Mouse (Mus musculus) neural tube, embryonic 15.5 days (tissue): ENCODE measurements at regions not wholly inside any gene's neighbourhood (a gene's known extent, or its start where the extent isn't known, plus 50 kb on each side); places are given as distances from the start of the nearest gene placed in this dataset.
A peak's percentile ranks its signal among the peaks of the same experiment; 100 is the strongest.

Experiments used
- ATAC-seq: fragments of 200-750 bp; cut with Nextera tagmentation; 2 replicates; pipeline ENCODE4 v1.8.0; 2017; ENCODE audit warnings: mild to moderate bottlenecking, moderate TSS enrichment, moderate library complexity; ENCODE audit not compliant: low FRiP score
- H3K27ac ChIP-seq: fragments of 300-500 bp; sonication (generic); replicated peaks from 2 replicates; pipeline ENCODE4 v1.5.1; 2015; ENCODE audit warnings: mild to moderate bottlenecking, inconsistent platforms
- H3K27me3 ChIP-seq: fragments of 300-500 bp; sonication (generic); replicated peaks from 2 replicates; pipeline ENCODE4 v1.6.1; 2015; ENCODE audit warnings: inconsistent platforms
- H3K36me3 ChIP-seq: fragments of 300-500 bp; sonication (generic); 2 replicates; pipeline ENCODE4 v1.6.1; 2015; ENCODE audit warnings: inconsistent platforms
- H3K4me1 ChIP-seq: fragments of 300-500 bp; sonication (generic); 2 replicates; pipeline ENCODE4 v1.6.1; 2015; ENCODE audit warnings: inconsistent platforms
- H3K4me2 ChIP-seq: fragments of 300-500 bp; sonication (generic); 2 replicates; pipeline ENCODE4 v1.6.1; 2015; ENCODE audit warnings: inconsistent platforms, mild to moderate bottlenecking, moderate library complexity
- H3K4me3 ChIP-seq: fragments of 300-500 bp; sonication (generic); replicated peaks from 2 replicates; pipeline ENCODE4 v1.5.1; 2015; ENCODE audit warnings: mild to moderate bottlenecking, inconsistent platforms
- H3K9ac ChIP-seq: fragments of 300-500 bp; sonication (generic); replicated peaks from 2 replicates; pipeline ENCODE4 v1.6.1; 2015; ENCODE audit warnings: mild to moderate bottlenecking, inconsistent platforms
- H3K9me3 ChIP-seq: fragments of 300-500 bp; sonication (generic); replicated peaks from 2 replicates; pipeline ENCODE4 v1.6.1; 2016; ENCODE audit warnings: inconsistent platforms
- WGBS: fragments of 180-500 bp; shearing (Covaris S2); methylation state at CpG from one replicate; pipeline ENCODE4 v1.1.7; 2015; ENCODE audit warnings: mixed read lengths; 5-methylcytosine and 5-hydroxymethylcytosine counted together

DNA sequence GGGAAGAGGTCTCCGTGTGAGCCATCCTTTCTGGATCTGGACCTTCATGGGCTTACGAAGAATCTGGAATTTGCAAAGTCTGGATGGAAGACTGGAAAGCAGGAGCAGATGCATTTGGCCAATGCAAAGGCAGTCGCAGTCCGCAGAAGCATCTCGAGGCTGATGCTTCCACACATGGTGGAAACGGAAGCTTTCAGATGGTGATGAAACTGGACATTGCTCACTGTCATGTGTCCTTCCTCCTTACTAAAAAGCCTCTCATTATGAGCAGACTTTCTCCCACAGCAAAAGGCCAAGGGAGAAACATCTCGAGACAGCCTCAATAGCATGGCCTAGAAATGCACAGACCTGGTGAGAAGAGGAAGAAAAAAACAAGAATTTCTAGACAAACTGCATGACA is 94.5 kb downstream of the Mtx3 start:
- no peaks in the 10 kb centered on the region for H3K4me1 ChIP-seq
- no peaks in the 10 kb centered on the region for H3K27me3 ChIP-seq
- no peaks in the 10 kb centered on the region for H3K36me3 ChIP-seq
- ATAC-seq = no peak
- H3K4me3 ChIP-seq = no peak overlapping the region
- 91% methylated on average over 7 of the region's 7 CpGs for WGBS
- no peak overlapping the region for H3K27ac ChIP-seq
- no peak overlapping the region for H3K9ac ChIP-seq
- no peaks in the 10 kb centered on the region for H3K9me3 ChIP-seq
- no peak overlapping the region for H3K4me2 ChIP-seq

DNA sequence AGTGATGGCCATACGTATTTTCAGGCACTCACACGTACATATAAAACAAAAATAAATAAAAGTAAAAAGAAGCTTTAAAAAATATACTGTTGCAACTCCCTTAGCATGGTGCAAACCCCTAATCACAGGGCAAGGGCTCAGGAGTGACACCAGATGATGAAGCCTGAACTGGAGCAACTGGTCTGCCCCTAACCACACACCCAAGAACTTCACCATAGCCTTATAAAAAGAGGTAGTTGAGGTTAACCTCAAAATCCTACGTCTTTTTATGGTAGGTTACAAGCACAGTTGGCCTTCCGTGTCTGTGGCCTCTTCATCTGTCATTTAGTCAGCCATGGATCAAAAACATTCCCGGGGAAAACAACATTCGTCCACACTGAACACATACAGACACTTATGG is 96.0 kb downstream of the Mtx3 start:
- Histone ChIP-seq H3K4me3 (no peak overlapping the region), H3K27me3 (no peaks in the 10 kb centered on the region), H3K4me2 (no peak overlapping the region), H3K9ac (no peak overlapping the region), H3K36me3 (no peaks in the 10 kb centered on the region), H3K9me3 (no peaks in the 10 kb centered on the region), H3K27ac (no peak overlapping the region), H3K4me1 (no peaks in the 10 kb centered on the region)
- WGBS = 89% methylated on average over 6 of the region's 6 CpGs
- ATAC-seq = no peak

DNA sequence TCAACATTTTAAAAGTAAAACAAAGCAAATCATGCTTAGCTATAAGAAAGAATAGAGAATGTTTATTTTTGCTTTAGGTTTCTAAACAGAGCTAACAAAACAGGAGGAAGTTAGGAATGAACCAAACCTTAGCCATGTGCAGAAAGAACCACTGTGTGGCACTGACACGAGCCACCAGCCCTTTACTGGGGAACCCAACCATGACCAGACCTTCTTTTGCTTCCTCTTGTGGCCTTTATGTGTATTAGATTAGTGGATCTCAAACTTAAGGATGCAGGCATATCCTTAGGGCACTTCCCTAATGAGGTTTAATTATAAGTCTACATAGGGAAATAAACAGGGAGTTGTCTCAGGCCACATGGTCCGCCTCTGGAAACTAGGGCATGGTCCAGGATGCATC is 104.0 kb downstream of the Mtx3 start:
- no peak overlapping the region for H3K27ac ChIP-seq
- no peaks in the 10 kb centered on the region for H3K9me3 ChIP-seq
- H3K36me3 ChIP-seq = no peaks in the 10 kb centered on the region
- H3K4me3 ChIP-seq = no peak overlapping the region
- H3K4me2 ChIP-seq = no peak overlapping the region
- WGBS = 76% methylated on average over 2 of the region's 2 CpGs
- no peaks in the 10 kb centered on the region for H3K4me1 ChIP-seq
- no peak overlapping the region for H3K9ac ChIP-seq
- ATAC-seq = no peak
- no peaks in the 10 kb centered on the region for H3K27me3 ChIP-seq

DNA sequence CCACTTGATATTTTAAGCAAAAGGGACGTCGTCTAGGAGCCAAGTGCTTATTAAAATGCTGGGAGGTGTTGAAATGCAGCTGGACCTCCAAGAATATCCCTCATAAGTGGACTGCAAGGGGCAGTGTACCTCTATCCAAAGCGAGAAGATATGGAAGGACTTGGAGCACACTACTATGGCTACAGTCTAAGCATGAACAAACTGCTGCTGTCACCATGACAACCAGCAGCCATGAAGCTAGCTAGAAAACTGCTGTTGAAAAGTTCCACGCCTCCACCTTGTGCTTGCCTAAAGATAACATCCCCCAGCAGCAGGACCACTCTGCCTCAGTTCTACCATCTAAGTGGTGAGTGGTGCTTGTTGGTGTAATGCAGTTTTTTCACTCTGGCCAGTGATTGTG is 115.5 kb downstream of the Mtx3 start:
- no peaks in the 10 kb centered on the region for H3K27me3 ChIP-seq
- no peak overlapping the region for H3K4me2 ChIP-seq
- peak; percentile 74 for ATAC-seq
- 57% methylated on average over 4 of the region's 4 CpGs for WGBS
- no peak overlapping the region for H3K27ac ChIP-seq
- H3K4me3 ChIP-seq = no peak overlapping the region
- no peaks in the 10 kb centered on the region for H3K36me3 ChIP-seq
- no peaks in the 10 kb centered on the region; the same call in 1 of the 2 replicates for H3K4me1 ChIP-seq
- no peaks in the 10 kb centered on the region for H3K9me3 ChIP-seq
- H3K9ac ChIP-seq = no peak overlapping the region

DNA sequence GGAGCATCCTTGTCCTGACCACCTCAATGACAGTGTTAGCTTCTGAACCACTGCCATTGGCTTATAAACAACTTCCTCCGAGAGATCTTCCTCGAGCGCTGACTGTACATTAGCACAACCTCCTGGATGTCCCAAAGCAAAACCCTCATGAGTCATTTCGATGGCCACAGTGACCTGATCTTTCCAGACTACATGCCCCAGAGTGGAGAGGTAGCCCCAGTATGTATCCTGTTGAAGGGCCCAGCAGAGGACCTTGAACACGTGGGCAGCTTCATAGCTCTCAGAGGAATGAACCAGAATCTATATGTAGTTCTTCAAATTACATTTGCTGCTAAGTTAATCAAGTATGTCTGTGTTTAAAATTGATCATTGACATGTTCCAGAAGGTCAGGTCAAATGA is 118.1 kb downstream of the Mtx3 start:
- H3K9me3 ChIP-seq = no peaks in the 10 kb centered on the region
- WGBS = 88% methylated on average over 5 of the region's 5 CpGs
- no peak for ATAC-seq
- no peak overlapping the region for H3K27ac ChIP-seq
- no peaks in the 10 kb centered on the region; the same call in 1 of the 2 replicates for H3K4me1 ChIP-seq
- H3K27me3 ChIP-seq = no peaks in the 10 kb centered on the region
- H3K4me2 ChIP-seq = no peak overlapping the region
- no peak overlapping the region for H3K9ac ChIP-seq
- H3K36me3 ChIP-seq = no peaks in the 10 kb centered on the region
- H3K4me3 ChIP-seq = no peak overlapping the region

DNA sequence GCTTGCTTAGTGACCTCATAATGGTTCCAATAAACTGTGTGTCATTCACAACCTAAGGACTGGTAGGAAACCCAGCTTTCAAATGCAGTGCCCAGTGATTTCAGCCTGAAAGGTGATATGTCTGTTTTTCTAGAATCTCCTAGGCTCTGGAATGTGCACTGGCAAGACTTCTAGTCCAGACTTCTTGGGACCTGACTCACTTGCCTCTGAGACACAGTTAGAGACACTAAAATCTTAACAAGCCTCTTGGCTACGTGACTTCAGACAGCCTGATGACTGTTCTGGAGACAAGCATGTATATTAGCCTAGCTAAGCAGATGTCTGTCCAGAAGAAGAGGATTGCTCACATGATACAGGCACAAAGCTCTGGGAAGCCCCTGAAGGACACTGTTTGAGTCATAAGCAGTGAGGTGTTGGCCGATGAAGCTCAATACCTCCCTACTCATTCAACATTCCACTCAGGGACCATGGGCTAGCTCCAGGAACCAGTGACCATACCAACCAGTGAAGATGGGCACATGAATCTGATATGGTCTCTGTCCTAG is 118.9 kb downstream of the Mtx3 start:
- WGBS = 89% methylated on average over 2 of the region's 2 CpGs
- no peak overlapping the region for H3K4me2 ChIP-seq
- H3K9me3 ChIP-seq = no peaks in the 10 kb centered on the region
- H3K9ac ChIP-seq = no peak overlapping the region
- no peaks in the 10 kb centered on the region for H3K27me3 ChIP-seq
- H3K4me1 ChIP-seq = no peaks in the 10 kb centered on the region; the same call in 1 of the 2 replicates
- no peak for ATAC-seq
- no peak overlapping the region for H3K4me3 ChIP-seq
- H3K27ac ChIP-seq = no peak overlapping the region
- no peaks in the 10 kb centered on the region for H3K36me3 ChIP-seq

DNA sequence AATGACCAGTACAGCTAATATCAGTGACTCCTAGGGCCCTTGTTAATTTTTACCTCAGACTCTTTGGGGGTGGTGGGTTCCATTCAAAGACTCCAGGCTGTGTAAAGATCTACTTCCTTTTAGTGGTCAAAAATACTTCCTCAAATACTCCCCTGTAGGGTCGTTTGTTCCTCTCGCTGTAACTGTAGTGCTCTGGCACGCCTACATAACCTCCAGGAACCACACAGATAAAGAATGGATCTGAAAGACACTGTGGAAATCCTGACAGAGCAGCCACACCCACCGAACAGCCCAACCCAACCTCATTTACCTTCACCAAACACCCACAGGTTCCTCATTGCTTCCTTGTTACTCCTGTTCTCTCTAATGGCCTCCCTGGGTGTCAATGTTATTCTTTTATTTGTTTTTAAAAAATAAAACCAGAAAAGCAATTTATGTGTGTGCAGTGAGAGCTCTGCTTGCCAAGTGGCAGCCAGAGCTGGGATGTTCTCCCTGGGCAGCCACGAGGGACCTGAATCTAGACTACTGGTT is 119.7 kb downstream of the Mtx3 start:
- no peak overlapping the region for H3K9ac ChIP-seq
- no peak for ATAC-seq
- no peaks in the 10 kb centered on the region for H3K36me3 ChIP-seq
- H3K4me1 ChIP-seq = no peaks in the 10 kb centered on the region
- no peak overlapping the region for H3K27ac ChIP-seq
- no peaks in the 10 kb centered on the region for H3K27me3 ChIP-seq
- H3K4me3 ChIP-seq = no peak overlapping the region
- H3K9me3 ChIP-seq = no peaks in the 10 kb centered on the region
- no peak overlapping the region for H3K4me2 ChIP-seq
- WGBS = 81% methylated on average over 5 of the region's 5 CpGs

DNA sequence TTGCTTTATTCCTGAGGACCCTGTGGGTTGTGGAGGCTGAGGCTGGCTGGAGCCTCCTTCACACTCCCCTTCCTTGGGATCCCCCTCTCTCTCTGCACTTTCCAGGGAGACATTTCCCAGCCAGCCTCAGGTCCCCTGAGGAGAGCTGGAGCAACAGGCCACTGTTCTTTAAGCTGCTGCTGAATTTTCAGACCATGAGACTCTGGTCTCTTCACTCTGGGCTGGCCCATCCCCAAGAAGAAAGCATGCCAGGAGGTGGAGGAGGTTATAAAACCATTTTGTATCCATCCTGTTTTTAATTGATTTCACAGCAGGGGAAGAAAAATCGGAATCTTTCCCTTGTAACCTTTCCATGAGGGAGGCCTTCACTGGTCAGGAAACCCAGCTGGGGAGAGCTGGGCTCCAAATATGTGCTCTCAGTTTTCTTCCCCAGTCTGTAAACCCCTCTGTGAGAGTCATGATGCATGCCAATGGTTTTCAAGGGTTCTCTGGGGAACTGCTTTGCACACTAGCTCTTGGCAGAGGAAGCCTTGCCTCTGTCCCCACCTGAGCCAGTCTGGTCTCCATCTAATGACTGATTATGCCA is 122.6 kb downstream of the Mtx3 start:
- H3K36me3 ChIP-seq = no peaks in the 10 kb centered on the region
- no peaks in the 10 kb centered on the region for H3K27me3 ChIP-seq
- ATAC-seq = no peak
- no peaks in the 10 kb centered on the region for H3K9me3 ChIP-seq
- H3K4me2 ChIP-seq = no peak overlapping the region
- no peak overlapping the region for H3K27ac ChIP-seq
- no peak overlapping the region for H3K9ac ChIP-seq
- 52% methylated on average over 1 of the region's 1 CpGs for WGBS
- no peak overlapping the region for H3K4me3 ChIP-seq
- no peaks in the 10 kb centered on the region for H3K4me1 ChIP-seq

DNA sequence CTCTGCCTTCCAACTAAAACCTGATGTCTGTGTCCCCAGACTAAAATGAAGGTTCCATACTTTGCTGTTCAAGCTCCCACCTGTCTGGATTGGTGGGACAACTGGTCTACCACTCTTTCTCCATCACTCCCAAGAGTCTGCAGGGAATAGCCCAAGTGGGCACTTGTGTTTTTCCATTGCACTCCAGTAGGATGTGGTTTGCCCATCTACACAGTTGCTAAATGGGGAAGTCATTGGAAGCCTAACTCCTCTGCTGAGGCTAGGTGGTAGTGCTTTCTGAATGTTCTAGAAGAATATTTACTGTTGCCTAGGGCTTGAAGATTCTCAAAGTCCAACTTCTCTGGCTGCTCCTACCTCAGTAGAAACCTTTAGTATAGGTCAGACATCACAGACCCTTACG is 125.0 kb downstream of the Mtx3 start:
- Histone ChIP-seq H3K9me3 (no peaks in the 10 kb centered on the region), H3K9ac (no peak overlapping the region), H3K27ac (no peak overlapping the region), H3K4me2 (no peak overlapping the region), H3K36me3 (no peaks in the 10 kb centered on the region), H3K4me3 (no peak overlapping the region), H3K27me3 (no peaks in the 10 kb centered on the region), H3K4me1 (no peaks in the 10 kb centered on the region)
- ATAC-seq = no peak
- WGBS = 97% methylated on average over 1 of the region's 1 CpGs

DNA sequence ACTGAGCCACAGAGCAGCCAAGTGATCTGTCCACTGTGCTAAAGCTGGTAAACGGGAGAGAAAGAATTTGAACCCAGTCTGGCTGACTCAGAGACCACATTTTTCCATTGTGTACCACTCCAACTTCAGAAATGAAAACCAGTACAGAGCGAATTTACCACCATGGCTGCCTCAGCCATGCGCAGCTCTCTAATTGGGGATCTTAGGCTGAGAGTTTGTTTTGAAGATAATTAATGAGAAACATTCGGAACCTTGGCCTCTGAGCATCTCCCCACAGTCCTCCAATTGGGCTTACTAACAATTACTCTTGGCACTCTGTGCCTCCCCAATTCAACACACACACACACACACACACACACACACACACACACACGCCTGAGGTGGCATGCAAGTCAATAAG is 128.3 kb downstream of the Mtx3 start:
- no peak overlapping the region for H3K27ac ChIP-seq
- no peak overlapping the region for H3K4me2 ChIP-seq
- H3K36me3 ChIP-seq = no peaks in the 10 kb centered on the region
- H3K4me1 ChIP-seq = no peaks in the 10 kb centered on the region
- 91% methylated on average over 5 of the region's 5 CpGs for WGBS
- H3K9me3 ChIP-seq = no peaks in the 10 kb centered on the region
- no peak overlapping the region for H3K4me3 ChIP-seq
- ATAC-seq = no peak
- no peaks in the 10 kb centered on the region for H3K27me3 ChIP-seq
- H3K9ac ChIP-seq = no peak overlapping the region

DNA sequence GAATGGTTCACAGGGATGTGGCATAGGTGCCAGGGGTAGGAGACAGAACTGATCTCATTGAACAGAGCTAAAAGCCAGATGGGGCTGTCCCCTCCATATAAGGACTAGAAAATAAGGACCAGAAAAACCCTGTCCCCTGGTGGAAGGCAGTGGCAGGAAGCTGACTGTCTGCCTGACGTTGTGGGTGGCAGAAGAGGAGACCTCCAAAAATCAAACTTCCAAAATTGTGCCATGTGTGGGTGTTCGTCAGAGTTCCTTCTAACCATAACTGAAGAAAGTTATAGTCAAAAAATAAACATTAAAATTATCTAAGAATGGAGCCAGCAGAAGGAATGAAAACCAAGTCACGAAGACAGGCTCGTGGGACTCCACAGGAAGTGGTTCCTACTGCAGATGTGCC is 129.2 kb downstream of the Mtx3 start:
- ATAC-seq = no peak

DNA sequence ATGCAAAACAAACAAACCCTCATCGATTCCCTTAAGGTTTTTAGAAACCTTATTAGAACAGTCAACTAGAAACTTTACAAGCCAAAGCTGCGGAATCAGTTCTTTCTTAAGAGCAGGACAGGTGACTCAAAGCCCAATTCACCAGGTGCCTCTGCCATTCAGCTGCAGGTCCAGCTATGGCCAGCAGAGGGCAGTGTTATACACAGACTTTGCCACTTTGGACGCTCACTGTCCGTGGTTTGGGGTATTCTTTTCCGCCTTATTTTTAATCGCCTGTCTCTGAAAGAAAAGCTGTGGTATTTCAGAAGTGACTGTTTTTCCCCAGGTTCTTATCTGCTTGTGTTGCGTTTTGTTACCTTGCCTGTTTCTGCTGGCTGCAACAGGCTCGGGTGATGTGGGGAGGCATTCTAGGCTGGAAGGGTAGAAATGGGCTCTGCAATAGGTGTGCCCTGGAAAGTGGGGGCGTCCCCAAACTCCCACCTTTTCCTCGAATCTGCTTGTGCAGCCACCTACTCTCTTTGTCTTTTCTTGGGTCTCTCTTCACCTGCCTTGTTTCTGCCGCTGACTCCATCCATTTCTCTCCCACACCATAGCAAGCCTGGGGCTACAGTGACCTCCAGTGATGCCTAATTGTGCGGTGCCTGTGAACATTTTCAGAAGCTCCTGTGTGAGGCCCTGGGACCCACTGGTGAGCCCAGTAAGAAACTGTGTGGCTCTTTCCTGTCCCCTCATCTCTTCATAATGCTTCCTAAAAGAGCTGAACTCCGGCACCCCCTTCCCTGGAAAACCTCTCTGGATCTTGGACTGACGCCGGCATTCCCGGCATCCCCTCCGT is 142.4 kb downstream of the Mtx3 start:
- Histone ChIP-seq H3K36me3 (no peaks in the 10 kb centered on the region), H3K27me3 (no peaks in the 10 kb centered on the region), H3K9ac (0 out of 2 replicates have a peak overlapping the region, but pooled peaks have one; percentile 26), H3K27ac (no peak overlapping the region), H3K4me1 (peaks cover 5% of the 10 kb centered on the region; the same call in 1 of the 2 replicates), H3K9me3 (no peaks in the 10 kb centered on the region), H3K4me2 (peak overlapping the region; percentile 57), H3K4me3 (peak overlapping the region; percentile 27)
- 47% methylated on average over 17 of the region's 17 CpGs for WGBS
- peak; percentile 50; the same call in 1 of the 2 replicates for ATAC-seq

More for the DNA sequence above, 129.2 kb downstream of the Mtx3 start:
- H3K4me3 ChIP-seq = no peak overlapping the region
- no peaks in the 10 kb centered on the region for H3K36me3 ChIP-seq
- H3K9ac ChIP-seq = no peak overlapping the region
- no peak overlapping the region for H3K4me2 ChIP-seq
- no peak overlapping the region for H3K27ac ChIP-seq
- no peaks in the 10 kb centered on the region for H3K9me3 ChIP-seq
- WGBS = 90% methylated on average over 4 of the region's 4 CpGs
- H3K4me1 ChIP-seq = no peaks in the 10 kb centered on the region
- H3K27me3 ChIP-seq = no peaks in the 10 kb centered on the region
